Mouse (Mus musculus) spleen, adult 2 months (tissue): ENCODE measurements at regions not wholly inside any gene's neighbourhood (a gene's known extent, or its start where the extent isn't known, plus 50 kb on each side); places are given as distances from the start of the nearest gene placed in this dataset.
A peak's percentile ranks its signal among the peaks of the same experiment; 100 is the strongest.

Experiments
- DNase-seq, 2 experiments: peaks; one replicate each; pipeline versions ENCODE4 v3.0.0 to v3.0.0-alpha.2; 2012 to 2021; ENCODE audit warnings: low spot score in 2 of 2, low read depth in 1 of 2
- H3K27ac ChIP-seq: fragments of 200-500 bp; 2 replicates; pipeline ENCODE4 v1.5.1; 2012; ENCODE audit warnings: low read length, inconsistent platforms; ENCODE audit not compliant: insufficient read depth
- H3K27me3 ChIP-seq: fragments of 200-500 bp; 2 replicates; pipeline ENCODE4 v1.6.1; 2012; ENCODE audit warnings: mild to moderate bottlenecking, moderate library complexity, low read length, inconsistent platforms; ENCODE audit not compliant: control insufficient read depth, insufficient read depth
- H3K36me3 ChIP-seq: fragments of 200-500 bp; 2 replicates; pipeline ENCODE4 v1.6.1; 2012; ENCODE audit warnings: mild to moderate bottlenecking, low read length, inconsistent platforms; ENCODE audit not compliant: control insufficient read depth, insufficient read depth
- H3K4me1 ChIP-seq: fragments of 200-500 bp; 2 replicates; pipeline ENCODE4 v1.6.1; 2011; ENCODE audit warnings: inconsistent platforms; ENCODE audit not compliant: control insufficient read depth, insufficient read depth, insufficient read length
- H3K4me3 ChIP-seq: fragments of 200-500 bp; 2 replicates; pipeline ENCODE4 v1.5.1; 2011; ENCODE audit warnings: mild to moderate bottlenecking, inconsistent platforms; ENCODE audit not compliant: insufficient read depth, insufficient read length; ENCODE audit errors: extremely low read depth
- CTCF ChIP-seq: fragments of 200-500 bp; IDR thresholded peaks from 2 replicates; pipeline ENCODE4 v1.5.1; 2011; ENCODE audit warnings: mild to moderate bottlenecking, inconsistent platforms; ENCODE audit not compliant: insufficient read depth, insufficient read length, insufficient replicate concordance; ENCODE audit errors: extremely low read depth
- POLR2A ChIP-seq: fragments of 200-500 bp; IDR thresholded peaks from 2 replicates; pipeline ENCODE4 v1.6.1; 2011; ENCODE audit warnings: low read depth, low read length, inconsistent platforms
- WGBS: fragments of 180-500 bp; shearing (Covaris S2); methylation state at CpG from one replicate; pipeline ENCODE4 v1.1.7; 2018; 5-methylcytosine and 5-hydroxymethylcytosine counted together

GRCm38 (mm10) chr2:10791233-10791632 lies 380.7 kb upstream of the Prkcq start:
- Histone ChIP-seq H3K27me3 (no peaks in the 10 kb centered on the region), H3K36me3 (no peaks in the 10 kb centered on the region), H3K27ac (no peak overlapping the region), H3K4me1 (no peaks in the 10 kb centered on the region), H3K4me3 (no peak overlapping the region)
- TF ChIP-seq CTCF = no peak
- no peak for TF ChIP-seq POLR2A
- DNase-seq = no peak

GRCm38 (mm10) chr2:10816374-10816773 lies 355.5 kb upstream of the Prkcq start:
- Histone ChIP-seq H3K27ac (no peak overlapping the region), H3K4me3 (no peak overlapping the region), H3K27me3 (no peaks in the 10 kb centered on the region), H3K36me3 (no peaks in the 10 kb centered on the region), H3K4me1 (no peaks in the 10 kb centered on the region)
- no peak for TF ChIP-seq POLR2A
- TF ChIP-seq CTCF = no peak
- WGBS = 47% methylated on average over 2 of the region's 2 CpGs
- no peak for DNase-seq

GRCm38 (mm10) chr2:10825278-10826133 lies 346.4 kb upstream of the Prkcq start:
- TF ChIP-seq POLR2A = no peak
- peak; percentile 52; the same call in 1 of the 2 replicates for TF ChIP-seq CTCF
- Histone ChIP-seq H3K4me1 (no peaks in the 10 kb centered on the region), H3K27me3 (no peaks in the 10 kb centered on the region), H3K27ac (no peak overlapping the region), H3K36me3 (no peaks in the 10 kb centered on the region), H3K4me3 (peak overlapping the region; percentile 49; the same call in 1 of the 2 replicates)
- WGBS = 31% methylated on average over 29 of the region's 29 CpGs
- peak; percentile 1 to 25 for DNase-seq

- H3K4me1 ChIP-seq = no peaks in the 10 kb centered on the region
- no peaks in the 10 kb centered on the region for H3K27me3 ChIP-seq
- no peak overlapping the region for H3K27ac ChIP-seq
- no peak overlapping the region for H3K4me3 ChIP-seq
- DNase-seq = no peak
- H3K36me3 ChIP-seq = no peaks in the 10 kb centered on the region
- TF ChIP-seq CTCF (no peak), POLR2A (no peak)
- 84% methylated on average over 10 of the region's 10 CpGs for WGBS
Measured at GRCm38 (mm10) chr2:10826134-10826767, 345.7 kb upstream of the Prkcq start.

GRCm38 (mm10) chr2:10839976-10840375 lies 331.9 kb upstream of the Prkcq start:
- Histone ChIP-seq H3K27me3 (no peaks in the 10 kb centered on the region), H3K36me3 (no peaks in the 10 kb centered on the region), H3K4me1 (no peaks in the 10 kb centered on the region), H3K27ac (no peak overlapping the region), H3K4me3 (no peak overlapping the region)
- no peak for TF ChIP-seq POLR2A
- no peak for TF ChIP-seq CTCF
- 78% methylated on average over 5 of the region's 5 CpGs for WGBS
- no peak for DNase-seq

GRCm38 (mm10) chr2:10861654-10862292 lies 310.1 kb upstream of the Prkcq start:
- no peaks in the 10 kb centered on the region for H3K4me1 ChIP-seq
- TF ChIP-seq CTCF = no peak
- TF ChIP-seq POLR2A = no peak
- WGBS = 89% methylated on average over 8 of the region's 8 CpGs

More at GRCm38 (mm10) chr2:10861654-10862292, 310.1 kb upstream of the Prkcq start:
- Histone ChIP-seq H3K36me3 (no peaks in the 10 kb centered on the region), H3K27me3 (no peaks in the 10 kb centered on the region), H3K27ac (no peak overlapping the region), H3K4me3 (no peak overlapping the region)
- DNase-seq = no peak
